Mouse (Mus musculus) heart, embryonic 15.5 days (tissue): ENCODE measurements at regions not wholly inside any gene's neighbourhood (a gene's known extent, or its start where the extent isn't known, plus 50 kb on each side); places are given as distances from the start of the nearest gene placed in this dataset.
A peak's percentile ranks its signal among the peaks of the same experiment; 100 is the strongest.

Experiments
- ATAC-seq: fragments of 200-750 bp; cut with Nextera tagmentation; replicated peaks from 2 replicates; pipeline ENCODE4 v1.8.0; 2017; ENCODE audit warnings: low read depth, moderate TSS enrichment; ENCODE audit not compliant: insufficient number of reproducible peaks, insufficient read depth, low FRiP score
- H3K27ac ChIP-seq: fragments of 300-500 bp; sonication (generic); 2 replicates; pipeline ENCODE4 v1.5.1; 2015; ENCODE audit warnings: mild to moderate bottlenecking, inconsistent platforms
- H3K27me3 ChIP-seq: fragments of 300-500 bp; sonication (generic); 2 replicates; pipeline ENCODE4 v1.6.1; 2015; ENCODE audit warnings: inconsistent platforms
- H3K36me3 ChIP-seq: fragments of 300-500 bp; sonication (generic); 2 replicates; pipeline ENCODE4 v1.6.1; 2015; ENCODE audit warnings: mild to moderate bottlenecking, inconsistent platforms
- H3K4me1 ChIP-seq: fragments of 300-500 bp; sonication (generic); replicated peaks from 2 replicates; pipeline ENCODE4 v1.6.1; 2015; ENCODE audit warnings: inconsistent platforms
- H3K4me2 ChIP-seq: fragments of 300-500 bp; sonication (generic); 2 replicates; pipeline ENCODE4 v1.6.1; 2015; ENCODE audit warnings: inconsistent platforms, mild to moderate bottlenecking, moderate library complexity
- H3K4me3 ChIP-seq: fragments of 300-500 bp; sonication (generic); 2 replicates; pipeline ENCODE4 v1.5.1; 2015; ENCODE audit warnings: mild to moderate bottlenecking, inconsistent platforms
- H3K9ac ChIP-seq: fragments of 300-500 bp; sonication (generic); 2 replicates; pipeline ENCODE4 v1.6.1; 2015; ENCODE audit warnings: mild to moderate bottlenecking, inconsistent platforms
- H3K9me3 ChIP-seq: fragments of 300-500 bp; sonication (generic); replicated peaks from 2 replicates; pipeline ENCODE4 v1.6.1; 2016; ENCODE audit warnings: inconsistent platforms
- WGBS: fragments of 180-500 bp; shearing (Covaris S2); methylation state at CpG from one replicate; pipeline ENCODE4 v1.1.7; 2015; ENCODE audit warnings: mixed read lengths; 5-methylcytosine and 5-hydroxymethylcytosine counted together

DNA sequence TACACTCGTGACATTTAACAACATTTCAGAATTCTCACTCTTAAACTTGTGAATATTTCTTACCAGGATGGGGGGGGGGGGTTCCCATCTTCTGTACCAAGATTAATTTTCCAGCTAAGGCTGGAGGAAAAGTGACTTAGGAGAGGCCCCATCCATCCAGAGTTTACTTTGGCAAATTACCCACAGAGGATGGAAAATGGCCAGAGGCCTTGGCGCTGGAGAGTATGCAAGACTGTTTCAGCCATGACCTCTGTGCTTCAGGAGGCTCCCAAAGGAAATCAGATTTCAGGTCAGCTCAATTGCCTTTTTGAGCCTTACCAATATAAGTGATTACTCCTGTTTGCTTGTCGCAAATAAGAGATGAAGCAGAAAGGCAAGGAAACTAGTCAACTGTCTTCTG is 143.4 kb upstream of the F930015N05Rik start:
- no peak overlapping the region for H3K9ac ChIP-seq
- H3K9me3 ChIP-seq = no peaks in the 10 kb centered on the region
- H3K4me2 ChIP-seq = no peak overlapping the region
- H3K4me3 ChIP-seq = no peak overlapping the region
- no peaks in the 10 kb centered on the region for H3K27me3 ChIP-seq
- H3K4me1 ChIP-seq = no peaks in the 10 kb centered on the region
- no peak for ATAC-seq
- H3K36me3 ChIP-seq = no peaks in the 10 kb centered on the region
- no peak overlapping the region for H3K27ac ChIP-seq
- 56% methylated on average over 3 of the region's 3 CpGs for WGBS

DNA sequence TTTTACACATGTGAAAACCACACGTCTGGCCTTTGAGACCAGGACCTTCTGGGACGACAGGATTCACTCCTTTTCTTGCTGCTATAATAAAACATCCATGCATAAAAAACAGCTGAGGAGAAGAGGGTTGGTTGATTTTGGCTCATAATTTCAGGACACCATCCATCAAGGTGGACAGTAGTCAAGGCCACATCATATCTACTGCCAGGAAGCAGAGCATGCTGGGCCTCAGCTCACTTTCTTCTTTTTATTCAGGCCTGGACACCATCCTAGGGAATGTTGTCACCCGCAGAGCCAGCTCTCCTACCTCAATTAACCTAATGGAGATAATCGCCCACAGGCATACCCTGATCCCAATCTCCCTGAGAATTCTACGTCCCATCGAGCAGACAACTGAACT is 149.6 kb upstream of the F930015N05Rik start:
- H3K4me2 ChIP-seq = no peak overlapping the region
- WGBS = 75% methylated on average over 6 of the region's 6 CpGs

DNA sequence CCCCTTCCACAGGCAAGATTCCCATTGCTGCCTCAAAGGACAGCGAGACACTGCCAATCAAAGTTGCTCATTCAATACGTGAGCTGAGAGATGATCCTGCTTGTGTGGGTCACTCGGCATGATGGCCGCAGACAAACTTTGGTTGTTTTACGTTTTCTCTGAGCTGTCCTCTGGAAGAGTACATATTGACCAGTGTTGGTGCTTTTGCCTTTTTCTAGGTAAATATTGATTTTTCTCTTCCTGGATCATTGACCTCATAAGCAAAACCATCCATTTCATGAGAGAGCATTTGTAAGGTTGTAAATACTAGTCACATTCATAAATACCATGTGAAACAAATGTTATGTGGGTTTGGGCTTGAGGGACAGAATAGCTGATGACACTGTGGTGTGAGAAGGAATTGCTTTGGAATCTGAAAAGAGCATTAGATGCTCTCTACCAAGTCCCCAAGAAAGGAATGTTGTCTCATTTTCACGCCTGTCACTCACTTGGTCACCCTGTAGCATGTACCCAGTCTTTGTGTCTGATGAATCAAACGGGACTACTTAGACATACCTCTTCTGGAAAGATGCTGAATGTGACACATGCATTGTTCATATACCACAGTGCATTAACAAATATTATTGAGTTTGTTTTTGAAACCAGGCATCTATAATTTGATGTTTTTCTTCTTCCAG is 150.7 kb upstream of the F930015N05Rik start:
- no peaks in the 10 kb centered on the region for H3K9me3 ChIP-seq
- H3K36me3 ChIP-seq = no peaks in the 10 kb centered on the region
- 79% methylated on average over 7 of the region's 7 CpGs for WGBS
- H3K4me2 ChIP-seq = no peak overlapping the region
- H3K4me1 ChIP-seq = no peaks in the 10 kb centered on the region; the same call in 1 of the 2 replicates
- peaks cover 12% of the 10 kb centered on the region; the same call in 1 of the 2 replicates for H3K27me3 ChIP-seq
- H3K4me3 ChIP-seq = no peak overlapping the region
- no peak overlapping the region for H3K27ac ChIP-seq
- ATAC-seq = no peak
- no peak overlapping the region for H3K9ac ChIP-seq

More for the DNA sequence above, 149.6 kb upstream of the F930015N05Rik start:
- H3K27ac ChIP-seq = no peak overlapping the region
- no peaks in the 10 kb centered on the region for H3K36me3 ChIP-seq
- H3K9me3 ChIP-seq = no peaks in the 10 kb centered on the region
- H3K9ac ChIP-seq = no peak overlapping the region
- ATAC-seq = no peak
- H3K4me3 ChIP-seq = no peak overlapping the region
- no peaks in the 10 kb centered on the region; the same call in 1 of the 2 replicates for H3K4me1 ChIP-seq
- peaks cover 7% of the 10 kb centered on the region; the same call in 1 of the 2 replicates for H3K27me3 ChIP-seq

DNA sequence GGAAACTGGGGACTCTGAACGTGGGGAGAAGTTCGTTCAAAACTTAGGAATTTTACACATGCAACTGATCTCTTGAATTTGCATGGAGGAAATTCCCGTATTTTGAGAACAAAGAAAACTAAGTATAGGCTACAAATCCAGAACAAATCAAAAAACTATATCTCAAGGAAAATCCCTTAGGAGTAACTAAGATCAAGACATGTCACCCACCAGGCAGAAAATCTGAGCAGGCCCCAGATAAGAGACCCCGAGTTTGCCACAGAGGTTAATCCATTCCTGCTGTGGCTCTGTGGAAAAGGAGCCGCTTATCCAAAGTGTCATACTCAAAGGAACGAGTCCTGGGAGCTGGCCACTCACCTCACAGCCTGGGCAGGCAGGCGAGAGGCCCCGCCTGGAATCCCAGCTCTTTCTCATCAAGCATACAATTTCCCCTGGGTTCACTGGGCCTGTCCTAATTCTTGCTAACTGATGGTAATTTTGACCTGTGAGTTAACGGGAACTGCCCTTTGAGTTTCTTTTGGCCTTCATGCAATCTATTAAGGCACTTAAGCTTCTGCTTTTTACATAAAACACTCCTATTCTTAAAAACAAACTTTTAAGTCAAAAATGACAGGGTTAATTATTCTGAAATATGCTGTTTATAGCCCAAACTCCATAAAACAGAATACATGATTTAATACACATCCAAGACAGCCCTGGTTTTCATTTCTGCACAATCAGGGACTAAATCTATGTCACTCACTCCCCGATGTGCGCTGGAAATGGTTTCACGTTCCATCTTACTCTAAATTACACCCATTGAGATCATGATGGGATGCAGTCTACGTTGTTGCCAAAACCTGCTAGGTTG is 151.5 kb upstream of the F930015N05Rik start:
- H3K9ac ChIP-seq = no peak overlapping the region
- no peak overlapping the region for H3K4me2 ChIP-seq
- H3K36me3 ChIP-seq = no peaks in the 10 kb centered on the region
- WGBS = 47% methylated on average over 13 of the region's 13 CpGs
- peaks cover 16% of the 10 kb centered on the region; the same call in 1 of the 2 replicates for H3K27me3 ChIP-seq
- no peaks in the 10 kb centered on the region; the same call in 1 of the 2 replicates for H3K4me1 ChIP-seq
- no peak overlapping the region for H3K4me3 ChIP-seq
- ATAC-seq = no peak
- H3K27ac ChIP-seq = no peak overlapping the region
- H3K9me3 ChIP-seq = no peaks in the 10 kb centered on the region

DNA sequence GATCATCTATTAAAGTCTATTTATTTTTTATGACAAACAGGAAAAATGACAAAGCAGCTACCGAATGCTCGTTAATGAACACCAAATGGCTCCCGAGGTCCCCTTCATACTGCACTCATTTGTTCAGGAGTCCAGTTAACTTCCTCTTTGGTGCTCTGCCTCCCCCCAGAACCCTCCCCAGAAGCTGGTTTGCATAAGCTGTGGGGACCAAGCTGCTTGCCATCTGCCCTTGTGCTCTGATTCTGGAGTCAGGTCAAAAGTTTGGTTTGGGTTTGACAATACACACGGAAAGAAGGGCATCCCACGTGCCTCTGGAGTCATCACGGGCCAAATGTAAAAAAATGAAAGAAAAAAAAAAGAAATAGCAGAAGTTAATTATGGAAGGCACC is 152.1 kb upstream of the F930015N05Rik start:
- H3K4me1 ChIP-seq = no peaks in the 10 kb centered on the region; the same call in 1 of the 2 replicates
- no peak overlapping the region for H3K4me3 ChIP-seq
- no peaks in the 10 kb centered on the region for H3K9me3 ChIP-seq
- ATAC-seq = no peak
- H3K4me2 ChIP-seq = no peak overlapping the region
- WGBS = 71% methylated on average over 6 of the region's 6 CpGs
- peaks cover 17% of the 10 kb centered on the region; the same call in 1 of the 2 replicates for H3K27me3 ChIP-seq
- no peak overlapping the region for H3K9ac ChIP-seq
- no peaks in the 10 kb centered on the region for H3K36me3 ChIP-seq
- no peak overlapping the region for H3K27ac ChIP-seq

DNA sequence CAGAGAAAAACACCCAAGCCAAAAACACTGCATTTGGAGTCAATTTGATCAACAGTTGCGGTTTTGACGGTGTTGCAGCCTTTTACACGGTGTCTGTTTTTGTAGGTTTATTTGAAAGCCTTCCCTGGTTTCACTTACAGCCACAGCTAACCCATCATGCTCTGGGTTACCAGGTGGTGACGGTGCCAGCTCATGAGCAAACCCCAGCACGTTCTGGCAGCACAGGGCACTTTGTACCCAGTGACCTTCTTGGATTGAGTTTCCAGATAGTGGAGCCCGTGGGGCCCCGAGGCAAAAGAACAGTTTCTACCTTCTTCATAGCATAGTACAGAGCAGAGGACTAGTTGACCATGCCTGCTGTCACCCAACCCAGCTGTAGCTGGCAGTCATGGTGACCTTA is 152.6 kb upstream of the F930015N05Rik start:
- Histone ChIP-seq H3K9ac (no peak overlapping the region), H3K36me3 (no peaks in the 10 kb centered on the region), H3K9me3 (no peaks in the 10 kb centered on the region), H3K4me1 (no peaks in the 10 kb centered on the region; the same call in 1 of the 2 replicates), H3K4me2 (no peak overlapping the region), H3K27me3 (peaks cover 17% of the 10 kb centered on the region; the same call in 1 of the 2 replicates), H3K4me3 (no peak overlapping the region), H3K27ac (no peak overlapping the region)
- ATAC-seq = no peak
- WGBS = 75% methylated on average over 7 of the region's 7 CpGs

DNA sequence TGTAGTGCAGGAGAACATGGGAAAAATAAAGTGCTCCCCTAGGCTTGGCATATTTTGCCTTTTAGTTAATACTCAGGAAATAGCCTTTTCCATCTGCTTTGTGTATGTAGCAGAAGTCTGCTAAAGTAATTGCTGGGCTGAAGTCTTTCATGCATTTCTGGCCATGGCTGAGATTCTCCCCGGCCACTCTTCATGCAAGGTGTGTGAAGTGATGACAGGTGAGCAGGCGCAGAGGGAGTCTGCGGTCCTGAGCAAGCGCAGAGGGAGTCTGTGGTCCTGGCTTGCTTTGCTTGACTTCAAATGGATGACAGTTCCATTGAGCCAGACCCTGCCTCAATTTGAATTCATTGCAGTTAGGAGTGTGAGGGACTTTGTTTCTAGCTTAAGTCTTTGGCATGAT is 153.6 kb upstream of the F930015N05Rik start:
- Histone ChIP-seq H3K36me3 (no peaks in the 10 kb centered on the region), H3K9ac (no peak overlapping the region), H3K4me1 (no peaks in the 10 kb centered on the region; the same call in 1 of the 2 replicates), H3K27ac (no peak overlapping the region), H3K9me3 (no peaks in the 10 kb centered on the region), H3K4me3 (no peak overlapping the region), H3K27me3 (peaks cover 27% of the 10 kb centered on the region), H3K4me2 (no peak overlapping the region)
- ATAC-seq = no peak
- 67% methylated on average over 4 of the region's 4 CpGs for WGBS

DNA sequence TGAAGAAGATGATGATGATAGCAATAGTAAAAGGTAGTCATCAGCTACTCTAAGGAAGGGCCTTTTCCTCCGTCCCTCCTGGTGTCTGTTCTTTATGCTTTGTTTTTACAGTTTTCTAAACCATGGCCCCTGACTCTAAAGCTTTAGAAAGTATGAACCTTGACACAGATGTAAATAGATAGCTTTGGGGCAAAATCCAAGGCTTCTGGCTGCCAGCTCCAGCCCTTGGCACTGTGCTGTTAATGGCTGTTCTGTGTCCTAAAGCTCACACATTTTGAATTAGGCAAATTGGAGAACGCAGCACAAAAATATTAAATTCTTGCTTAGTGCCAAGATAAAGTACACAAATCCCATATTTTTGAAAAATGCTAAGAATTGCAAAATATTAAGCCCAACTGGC is 155.8 kb upstream of the F930015N05Rik start:
- 84% methylated on average over 2 of the region's 2 CpGs for WGBS
- no peak for ATAC-seq
- no peaks in the 10 kb centered on the region for H3K9me3 ChIP-seq
- H3K27ac ChIP-seq = no peak overlapping the region
- H3K4me2 ChIP-seq = no peak overlapping the region
- no peaks in the 10 kb centered on the region; the same call in 1 of the 2 replicates for H3K4me1 ChIP-seq
- peaks cover 41% of the 10 kb centered on the region for H3K27me3 ChIP-seq
- no peaks in the 10 kb centered on the region for H3K36me3 ChIP-seq
- no peak overlapping the region for H3K4me3 ChIP-seq
- no peak overlapping the region for H3K9ac ChIP-seq

DNA sequence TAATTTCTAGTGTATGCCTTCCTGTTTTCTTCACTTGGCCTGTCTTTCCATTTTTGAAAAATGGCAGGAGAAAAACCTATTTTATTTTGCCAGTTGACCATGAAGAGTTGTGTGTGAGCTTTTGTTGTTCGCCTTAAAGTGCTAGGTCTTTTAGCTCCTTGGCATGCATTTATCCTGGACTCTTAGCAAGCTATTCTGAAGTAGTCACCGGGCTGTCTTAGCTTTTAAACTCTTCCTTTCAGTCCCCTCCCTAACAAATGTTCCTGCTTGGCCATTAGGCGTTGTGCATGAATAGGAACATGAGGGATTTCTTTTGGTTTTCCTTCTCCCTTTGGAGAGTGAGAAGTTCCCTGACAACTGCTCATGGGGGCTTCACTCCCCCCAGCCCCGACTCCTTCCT is 160.9 kb upstream of the F930015N05Rik start:
- no peak for ATAC-seq
- H3K4me1 ChIP-seq = peaks cover 22% of the 10 kb centered on the region
- H3K9ac ChIP-seq = no peak overlapping the region
- H3K36me3 ChIP-seq = no peaks in the 10 kb centered on the region
- WGBS = 85% methylated on average over 4 of the region's 4 CpGs
- H3K4me3 ChIP-seq = no peak overlapping the region
- H3K4me2 ChIP-seq = no peak overlapping the region
- no peak overlapping the region for H3K27ac ChIP-seq
- no peaks in the 10 kb centered on the region for H3K9me3 ChIP-seq
- H3K27me3 ChIP-seq = peaks cover 39% of the 10 kb centered on the region

DNA sequence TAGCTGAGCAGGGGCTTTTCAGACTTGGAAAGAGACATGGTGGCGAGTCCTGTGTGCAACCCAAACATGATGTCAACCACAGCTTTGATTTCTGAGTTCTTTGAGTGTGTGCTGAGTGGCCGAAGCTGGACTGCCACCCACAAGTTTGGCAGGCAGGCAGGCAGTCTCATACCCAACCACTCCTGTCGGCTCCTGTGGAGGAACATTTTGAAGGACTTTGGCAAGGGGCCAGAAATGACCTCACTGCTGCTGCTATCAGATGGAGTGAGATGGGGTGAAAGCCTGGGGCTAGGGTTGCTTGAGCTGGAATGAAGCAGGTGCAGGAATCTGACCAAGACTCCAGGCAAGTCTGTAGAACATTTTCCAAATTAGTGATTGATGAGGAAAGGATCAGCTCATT is 162.7 kb upstream of the F930015N05Rik start:
- Histone ChIP-seq H3K9me3 (no peaks in the 10 kb centered on the region), H3K27me3 (peaks cover 33% of the 10 kb centered on the region), H3K4me1 (peaks cover 22% of the 10 kb centered on the region), H3K4me2 (no peak overlapping the region), H3K9ac (no peak overlapping the region), H3K27ac (no peak overlapping the region), H3K4me3 (no peak overlapping the region), H3K36me3 (no peaks in the 10 kb centered on the region)
- WGBS = 18% methylated on average over 3 of the region's 3 CpGs
- ATAC-seq = 0 out of 2 replicates have a peak, but pooled peaks have one; percentile 47

DNA sequence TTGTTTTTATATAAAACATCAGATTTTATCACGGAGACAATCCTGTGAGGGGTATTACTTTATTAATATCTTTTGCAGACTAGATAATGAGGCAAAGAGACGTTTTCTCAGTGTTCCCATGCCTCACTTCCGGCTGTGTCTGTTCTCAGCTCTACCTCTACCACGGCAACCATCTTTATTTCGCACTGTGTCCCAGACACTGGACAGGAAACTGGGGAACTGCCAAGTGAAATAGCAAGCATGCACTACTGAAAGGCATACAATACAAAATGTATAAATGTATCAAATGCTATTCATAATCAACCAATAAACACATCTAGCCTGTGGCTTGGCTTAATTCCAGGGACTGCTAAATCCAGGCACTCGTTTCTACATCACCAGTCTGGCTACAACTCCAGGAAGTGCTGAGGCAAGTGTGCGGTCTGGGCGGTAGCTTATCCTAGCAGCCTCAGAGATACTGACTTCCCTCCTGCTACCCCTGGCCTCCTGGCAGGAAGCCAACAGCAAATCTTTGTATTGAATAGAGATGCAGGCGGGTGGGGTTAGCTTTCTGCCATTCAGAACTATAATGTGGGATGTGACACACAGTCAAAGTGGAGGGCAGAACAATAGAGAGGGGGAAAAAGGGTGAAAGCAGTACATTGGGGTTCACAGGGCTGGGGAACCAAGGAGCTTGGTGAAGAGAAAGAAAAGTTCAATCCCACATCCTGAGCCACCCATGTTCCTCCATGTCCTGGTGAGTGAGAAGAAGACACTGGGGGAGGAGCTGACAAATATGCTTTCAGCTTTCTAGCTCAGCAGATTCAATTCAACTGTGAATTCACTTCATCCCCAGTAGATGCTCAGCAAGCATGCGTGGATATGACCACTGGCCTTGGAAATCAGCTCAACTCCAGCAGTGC is 164.0 kb upstream of the F930015N05Rik start:
- peak; percentile 91 for ATAC-seq
- Histone ChIP-seq H3K27me3 (peaks cover 21% of the 10 kb centered on the region), H3K36me3 (no peaks in the 10 kb centered on the region), H3K4me1 (peaks cover 22% of the 10 kb centered on the region), H3K4me2 (peak overlapping the region; percentile 20; the same call in 1 of the 2 replicates), H3K27ac (peak overlapping the region; percentile 59), H3K4me3 (no peak overlapping the region), H3K9ac (no peak overlapping the region), H3K9me3 (no peaks in the 10 kb centered on the region)
- WGBS = 25% methylated on average over 10 of the region's 10 CpGs
